11 mouse cellular contexts compared by ENCODE assay signal in genomic region chr8:84739401-84739742, GRCm38 (mm10). TPM values are rescaled to one million over a fixed set of nuclear protein-coding genes. Genes with fewer than 3 reads are reported as not detected.
DNase-seq lines count a peak whose midpoint lies in the region; ATAC-seq and TF ChIP-seq lines count a peak whose summit lies in the region.
"Had no signal": no experiment of that assay in that cellular context is flagged by ENCODE, and none has a peak within 500 bp of the region (broad histone marks: within the 10 kb centered on the region; RNA-seq: fewer than 3 reads in every experiment).

No protein-coding gene starts in this region.

- no peak for TF ChIP-seq CTCF in stomach, postnatal 0 days (IDR thresholded peaks at IDR 0.05; ENCODE audit: low read depth)

- H3K9me3 ChIP-seq in heart, embryonic 13.5 days = no peaks in the 10 kb centered on the region
- H3K9me3 ChIP-seq in stomach, embryonic 14.5 days (ENCODE audit: control insufficient read depth, low read depth, low read length) = no peaks in the 10 kb centered on the region
- H3K9me3 ChIP-seq in stomach, postnatal 0 days (ENCODE audit: control insufficient read depth, low read length) = no peaks in the 10 kb centered on the region
- no peaks in the 10 kb centered on the region for H3K9me3 ChIP-seq in hindbrain, embryonic 16.5 days (ENCODE audit: control insufficient read depth, low read length)
- H3K9me3 ChIP-seq in kidney, embryonic 14.5 days (ENCODE audit: control insufficient read depth, low read length) = no peaks in the 10 kb centered on the region
- H3K9me3 ChIP-seq: liver, embryonic 13.5 days; midbrain, embryonic 13.5 days had no signal

- no peak overlapping the region for H3K4me3 ChIP-seq in heart, embryonic 13.5 days
- H3K4me3 ChIP-seq in stomach, embryonic 14.5 days (ENCODE audit: low read depth, low read length) = no peak overlapping the region
- no peak overlapping the region for H3K4me3 ChIP-seq in stomach, postnatal 0 days (ENCODE audit: low read depth, low read length)
- no peak overlapping the region for H3K4me3 ChIP-seq in hindbrain, embryonic 16.5 days (ENCODE audit: low read length)
- no peak overlapping the region for H3K4me3 ChIP-seq in kidney, embryonic 14.5 days (ENCODE audit: low read length)
- H3K4me3 ChIP-seq: liver, embryonic 13.5 days; midbrain, embryonic 13.5 days had no signal

- H3K27ac ChIP-seq in heart, embryonic 13.5 days (replicated peaks) = peak overlapping the region; percentile 60; the same call in 1 of the 2 replicates
- H3K27ac ChIP-seq in stomach, embryonic 14.5 days (ENCODE audit: low read length) = 0 out of 2 replicates have a peak overlapping the region, but pooled peaks have one; percentile 6
- H3K27ac ChIP-seq in stomach, postnatal 0 days (replicated peaks) = no peak overlapping the region
- peak overlapping the region; percentile 29; the same call in 1 of the 2 replicates for H3K27ac ChIP-seq in hindbrain, embryonic 16.5 days (ENCODE audit: low read depth, low read length)
- no peak overlapping the region for H3K27ac ChIP-seq in kidney, embryonic 14.5 days (ENCODE audit: low read depth, low read length)
- H3K27ac ChIP-seq: liver, embryonic 13.5 days; midbrain, embryonic 13.5 days had no signal

- 16% methylated on average over 1 of the region's 1 CpGs for WGBS in heart, embryonic 13.5 days
- 13% methylated on average over 1 of the region's 1 CpGs for WGBS in stomach, embryonic 14.5 days
- WGBS in stomach, postnatal 0 days = 5% methylated on average over 1 of the region's 1 CpGs
- WGBS in hindbrain, embryonic 16.5 days = 0% methylated on average over 1 of the region's 1 CpGs
- WGBS in kidney, embryonic 14.5 days = 5% methylated on average over 1 of the region's 1 CpGs

- TF ChIP-seq EP300 in stomach, postnatal 0 days (optimal IDR thresholded peaks at IDR 0.05) = no peak

- H3K4me2 ChIP-seq in heart, embryonic 13.5 days = no peak overlapping the region
- H3K4me2 ChIP-seq in stomach, embryonic 14.5 days (replicated peaks; ENCODE audit: low read depth, low read length) = no peak overlapping the region
- H3K4me2 ChIP-seq in stomach, postnatal 0 days (replicated peaks; ENCODE audit: low read depth) = no peak overlapping the region
- H3K4me2 ChIP-seq in hindbrain, embryonic 16.5 days (ENCODE audit: low read length) = no peak overlapping the region
- H3K4me2 ChIP-seq in kidney, embryonic 14.5 days (replicated peaks; ENCODE audit: low read depth, low read length) = no peak overlapping the region
- H3K4me2 ChIP-seq: liver, embryonic 13.5 days; midbrain, embryonic 13.5 days had no signal

- peaks cover 28% of the 10 kb centered on the region for H3K27me3 ChIP-seq in heart, embryonic 13.5 days (replicated peaks)
- H3K27me3 ChIP-seq in stomach, embryonic 14.5 days (ENCODE audit: control insufficient read depth, insufficient read depth, low read length) = no peaks in the 10 kb centered on the region
- H3K27me3 ChIP-seq in stomach, postnatal 0 days (ENCODE audit: control insufficient read depth, insufficient read depth, low read length) = no peaks in the 10 kb centered on the region
- H3K27me3 ChIP-seq in hindbrain, embryonic 16.5 days (replicated peaks; ENCODE audit: control insufficient read depth, insufficient read depth, low read length) = peaks cover 28% of the 10 kb centered on the region
- H3K27me3 ChIP-seq in kidney, embryonic 14.5 days (ENCODE audit: control insufficient read depth, insufficient read depth, low read length) = peaks cover 82% of the 10 kb centered on the region

- no peaks in the 10 kb centered on the region for H3K36me3 ChIP-seq in heart, embryonic 13.5 days
- no peaks in the 10 kb centered on the region; the same call in 1 of the 2 replicates for H3K36me3 ChIP-seq in stomach, embryonic 14.5 days (ENCODE audit: control insufficient read depth, insufficient read depth, low read length)
- H3K36me3 ChIP-seq in stomach, postnatal 0 days (ENCODE audit: control insufficient read depth, insufficient read depth, low read length) = no peaks in the 10 kb centered on the region; the same call in 1 of the 2 replicates
- H3K36me3 ChIP-seq in hindbrain, embryonic 16.5 days (ENCODE audit: control insufficient read depth, insufficient read depth, low read length) = no peaks in the 10 kb centered on the region
- no peaks in the 10 kb centered on the region for H3K36me3 ChIP-seq in kidney, embryonic 14.5 days (ENCODE audit: control insufficient read depth, insufficient read depth, low read length)
- H3K36me3 ChIP-seq: liver, embryonic 13.5 days; midbrain, embryonic 13.5 days had no signal

- no peak for DNase-seq in heart, postnatal 4 days
- no peak for DNase-seq in stomach, postnatal 0 days (ENCODE audit: low spot score)
- no peak for DNase-seq in right cerebral cortex, adult 18-20 months
- DNase-seq: kidney, adult 11 months; liver, embryonic 13.5 days had no signal

- H3K4me1 ChIP-seq in heart, embryonic 13.5 days = peaks cover 96% of the 10 kb centered on the region
- peaks cover 67% of the 10 kb centered on the region for H3K4me1 ChIP-seq in stomach, embryonic 14.5 days (ENCODE audit: control insufficient read depth, insufficient read depth, low read length)
- H3K4me1 ChIP-seq in stomach, postnatal 0 days (replicated peaks; ENCODE audit: control insufficient read depth, insufficient read depth) = peaks cover 29% of the 10 kb centered on the region
- peaks cover 78% of the 10 kb centered on the region for H3K4me1 ChIP-seq in hindbrain, embryonic 16.5 days (ENCODE audit: control insufficient read depth, insufficient read depth, low read depth, low read length)
- peaks cover 47% of the 10 kb centered on the region for H3K4me1 ChIP-seq in kidney, embryonic 14.5 days (ENCODE audit: control insufficient read depth, insufficient read depth, low read length)

- peak overlapping the region; percentile 40; the same call in 1 of the 2 replicates for H3K9ac ChIP-seq in heart, embryonic 13.5 days
- H3K9ac ChIP-seq in stomach, embryonic 14.5 days (replicated peaks; ENCODE audit: low read depth, low read length) = no peak overlapping the region
- no peak overlapping the region for H3K9ac ChIP-seq in stomach, postnatal 0 days (ENCODE audit: low read length)
- H3K9ac ChIP-seq in hindbrain, embryonic 16.5 days (ENCODE audit: low read depth, low read length) = peak overlapping the region; percentile 51; the same call in 1 of the 2 replicates
- no peak overlapping the region for H3K9ac ChIP-seq in kidney, embryonic 14.5 days (ENCODE audit: low read depth, low read length)
- H3K9ac ChIP-seq: midbrain, embryonic 13.5 days had no signal

- ATAC-seq in heart, embryonic 13.5 days (ENCODE audit: extremely low read depth, insufficient number of reproducible peaks, low FRiP score, low TSS enrichment) = no peak
- ATAC-seq in stomach, embryonic 14.5 days (ENCODE audit: insufficient number of reproducible peaks, insufficient read depth, low FRiP score, low read depth) = no peak
- no peak for ATAC-seq in stomach, postnatal 0 days (ENCODE audit: low FRiP score, low TSS enrichment)
- no peak for ATAC-seq in hindbrain, embryonic 16.5 days
- ATAC-seq in kidney, embryonic 14.5 days (ENCODE audit: low FRiP score, low TSS enrichment) = no peak
- no peak for ATAC-seq in monocyte, adult 5-6 weeks (replicated peaks; ENCODE audit: insufficient number of reproducible peaks, low FRiP score, low TSS enrichment, poor library complexity, severe bottlenecking)
- ATAC-seq: midbrain, embryonic 13.5 days had no signal

RNA-seq across cellular contexts. Expression of gene G430095P16Rik, which starts 16.6 kb away (rescaled TPM):
- polyA plus RNA-seq in heart, embryonic 13.5 days (2015; fragmentation: Nextera tagmentation; extraction: Ambion mirVana) = 7.8 and 8.9 TPM in 2 replicates
- 1 to 10 TPM; 1.1 to 1.3 TPM for total RNA-seq in heart, postnatal 4 days (2021)
- 2.8 and 5.0 TPM in 2 replicates for polyA plus RNA-seq in stomach, embryonic 14.5 days (2014; fragmentation: Nextera tagmentation; extraction: Ambion mirVana)
- polyA plus RNA-seq in stomach, postnatal 0 days (2015; fragmentation: Nextera tagmentation; extraction: Ambion mirVana) = 1.7 and 2.0 TPM in 2 replicates
- 0.82 and 0.89 TPM in 2 replicates for polyA plus RNA-seq in hindbrain, embryonic 16.5 days (2015; fragmentation: Nextera tagmentation; extraction: Ambion mirVana)
- polyA plus RNA-seq in kidney, embryonic 14.5 days (2014; fragmentation: Nextera tagmentation; extraction: Ambion mirVana) = 1.7 and 2.8 TPM in 2 replicates
- 6.4 to 8.9 TPM (median 8.2 TPM) in 3 replicates for total RNA-seq in monocyte, adult 5-6 weeks (2017)

RNA-seq across cellular contexts. Expression of gene Lyl1, which starts 38.1 kb away (rescaled TPM):
- 15.4 and 17.1 TPM in 2 replicates for polyA plus RNA-seq in heart, embryonic 13.5 days (2015; fragmentation: Nextera tagmentation; extraction: Ambion mirVana)
- total RNA-seq in heart, postnatal 4 days (2021) = 10 to 100 TPM in 1 of 2 experiments, 1 to 10 TPM in 1; 9.6 to 10.6 TPM
- polyA plus RNA-seq in stomach, embryonic 14.5 days (2014; fragmentation: Nextera tagmentation; extraction: Ambion mirVana) = 4.6 and 5.0 TPM in 2 replicates
- 4.0 and 4.3 TPM in 2 replicates for polyA plus RNA-seq in stomach, postnatal 0 days (2015; fragmentation: Nextera tagmentation; extraction: Ambion mirVana)
- polyA plus RNA-seq in hindbrain, embryonic 16.5 days (2015; fragmentation: Nextera tagmentation; extraction: Ambion mirVana) = 2.6 and 3.2 TPM in 2 replicates
- 6.3 and 8.9 TPM in 2 replicates for polyA plus RNA-seq in kidney, embryonic 14.5 days (2014; fragmentation: Nextera tagmentation; extraction: Ambion mirVana)
- total RNA-seq in monocyte, adult 5-6 weeks (2017) = 41.7 to 46.2 TPM (median 45.0 TPM) in 3 replicates

RNA-seq across cellular contexts. Expression of gene Nacc1, which starts 51.7 kb away (rescaled TPM):
- polyA plus RNA-seq in heart, embryonic 13.5 days (2015; fragmentation: Nextera tagmentation; extraction: Ambion mirVana) = 15.1 and 15.7 TPM in 2 replicates
- total RNA-seq in heart, postnatal 4 days (2021) = 10 to 100 TPM; 65.0 to 68.7 TPM
- 25.1 and 25.7 TPM in 2 replicates for polyA plus RNA-seq in stomach, embryonic 14.5 days (2014; fragmentation: Nextera tagmentation; extraction: Ambion mirVana)
- polyA plus RNA-seq in stomach, postnatal 0 days (2015; fragmentation: Nextera tagmentation; extraction: Ambion mirVana) = 6.8 and 8.3 TPM in 2 replicates
- polyA plus RNA-seq in hindbrain, embryonic 16.5 days (2015; fragmentation: Nextera tagmentation; extraction: Ambion mirVana) = 12.4 and 15.5 TPM in 2 replicates
- 28.1 and 33.1 TPM in 2 replicates for polyA plus RNA-seq in kidney, embryonic 14.5 days (2014; fragmentation: Nextera tagmentation; extraction: Ambion mirVana)
- total RNA-seq in monocyte, adult 5-6 weeks (2017) = 29.0 to 50.5 TPM (median 36.3 TPM) in 3 replicates

RNA-seq across cellular contexts. Expression of gene Trmt1, which starts 53.3 kb away (rescaled TPM):
- polyA plus RNA-seq in heart, embryonic 13.5 days (2015; fragmentation: Nextera tagmentation; extraction: Ambion mirVana) = 47.6 and 51.6 TPM in 2 replicates
- total RNA-seq in heart, postnatal 4 days (2021) = 10 to 100 TPM; 47.4 to 48.8 TPM
- 64.6 and 65.7 TPM in 2 replicates for polyA plus RNA-seq in stomach, embryonic 14.5 days (2014; fragmentation: Nextera tagmentation; extraction: Ambion mirVana)
- polyA plus RNA-seq in stomach, postnatal 0 days (2015; fragmentation: Nextera tagmentation; extraction: Ambion mirVana) = 45.1 and 49.9 TPM in 2 replicates
- polyA plus RNA-seq in hindbrain, embryonic 16.5 days (2015; fragmentation: Nextera tagmentation; extraction: Ambion mirVana) = 66.8 and 71.2 TPM in 2 replicates
- polyA plus RNA-seq in kidney, embryonic 14.5 days (2014; fragmentation: Nextera tagmentation; extraction: Ambion mirVana) = 65.4 and 82.3 TPM in 2 replicates
- 40.1 to 46.6 TPM (median 44.7 TPM) in 3 replicates for total RNA-seq in monocyte, adult 5-6 weeks (2017)

Comparison
In these comparisons a context has a peak if more than half of its experiments do, and no peak if none do; other contexts are left out.
1. H3K27ac ChIP-seq: peak in heart, embryonic 13.5 days (single experiment), stomach, embryonic 14.5 days (single experiment) and hindbrain, embryonic 16.5 days (single experiment); none in stomach, postnatal 0 days (single experiment) and kidney, embryonic 14.5 days (single experiment).
2. H3K9ac ChIP-seq: peak in heart, embryonic 13.5 days (single experiment) and hindbrain, embryonic 16.5 days (single experiment); none in stomach, embryonic 14.5 days (single experiment), stomach, postnatal 0 days (single experiment) and kidney, embryonic 14.5 days (single experiment).